Mouse (Mus musculus) large intestine, adult 2 months (tissue): ENCODE results near the gene Defb45. TPM values are rescaled to one million over a fixed set of nuclear protein-coding genes. Genes with fewer than 3 reads are reported as not detected.

Experiments used
- DNase-seq: peaks from one replicate; pipeline ENCODE4 v3.0.0-alpha.2; 2012; ENCODE audit warnings: low read depth, low spot score
- WGBS: fragments of 180-500 bp; shearing (Covaris S2); methylation state at CpG from one replicate; pipeline ENCODE4 v1.1.7; 2018; 5-methylcytosine and 5-hydroxymethylcytosine counted together
- polyA plus RNA-seq: library from polyadenylated mRNA; depleted of rRNA; stranded (reverse); fragments of >200 nt; gene quantifications from 2 replicates; pipeline ENCODE4 v1.2.3, GENCODE M21; 2012; rRNA removed

Gene Defb45
- polyA plus RNA-seq, 1 experiment = not detected

GRCm38 (mm10) chr2:152543478-152543877, 55.7 kb downstream of the Defb45 start:
- DNase-seq = no peak
- 37% methylated on average over 4 of the region's 4 CpGs for WGBS

Other genes with a start within 250 kb of the Defb45 start
- 0.34 and 0.87 TPM in 2 replicates for gene Nrsn2, start 222.8 kb downstream of the Defb45 start, polyA plus RNA-seq
- 1.9 and 2.0 TPM in 2 replicates for gene Sox12, start 201.3 kb downstream of the Defb45 start, polyA plus RNA-seq
- gene Zcchc3, start 184.4 kb downstream of the Defb45 start, polyA plus RNA-seq = 1.7 and 2.0 TPM in 2 replicates
- not detected in 2 replicates for gene 6820408C15Rik, start 183.8 kb downstream of the Defb45 start, polyA plus RNA-seq
- gene Defb23, start 134.8 kb downstream of the Defb45 start, polyA plus RNA-seq = not detected in 2 replicates
- 0.26 and 0.69 TPM in 2 replicates for gene Defb20, start 122.3 kb downstream of the Defb45 start, polyA plus RNA-seq
- gene Defb22, start 109.3 kb downstream of the Defb45 start, polyA plus RNA-seq = not detected in 2 replicates
- gene Defb26, start 87.7 kb downstream of the Defb45 start, polyA plus RNA-seq = not detected in 2 replicates
- gene Defb28, start 81.1 kb downstream of the Defb45 start, polyA plus RNA-seq = not detected in 2 replicates
- gene Defb29, start 59.3 kb downstream of the Defb45 start, polyA plus RNA-seq = not detected in 2 replicates
- gene Gm17416, start 30.1 kb downstream of the Defb45 start, polyA plus RNA-seq = not detected in 2 replicates
- gene Defb21, start 26.7 kb downstream of the Defb45 start, polyA plus RNA-seq = not detected in 2 replicates
- not detected in 2 replicates for gene Defb19, start 19.1 kb downstream of the Defb45 start, polyA plus RNA-seq
- not detected in 2 replicates for gene Defb36, start 4.9 kb upstream of the Defb45 start, polyA plus RNA-seq
- 0.78 and 1.1 TPM in 2 replicates for gene Defb25, start 23.7 kb upstream of the Defb45 start, polyA plus RNA-seq
- gene Rem1, start 27.6 kb upstream of the Defb45 start, polyA plus RNA-seq = 3.6 and 3.7 TPM in 2 replicates
- 102 and 126 TPM in 2 replicates for gene H13, start 70.1 kb upstream of the Defb45 start, polyA plus RNA-seq
- 5.8 and 6.4 TPM in 2 replicates for gene Mcts2, start 87.6 kb upstream of the Defb45 start, polyA plus RNA-seq
- 365 and 412 TPM in 2 replicates for gene Id1, start 136.9 kb upstream of the Defb45 start, polyA plus RNA-seq
- gene Cox4i2, start 154.8 kb upstream of the Defb45 start, polyA plus RNA-seq = 1.6 and 2.0 TPM in 2 replicates
- 42.4 and 43.6 TPM in 2 replicates for gene Bcl2l1, start 232.3 kb upstream of the Defb45 start, polyA plus RNA-seq
- 5.0 and 5.2 TPM in 2 replicates for gene Tpx2, start 248.6 kb upstream of the Defb45 start, polyA plus RNA-seq